Mouse (Mus musculus): Measurements from ENCODE around the gene Ctnna3.
"Not testable (repeated sequence)": the region's sequence is repeated elsewhere in the genome, so short reads cannot be mapped to it uniquely, and the experiment has no call there.

Gene Ctnna3

GRCm38 (mm10) chr10:64438736-64439135 lies 1008.8 kb downstream of the Ctnna3 start:
- DNase-seq (ENCODE audit: extremely low spot score, low read depth, low spot score), result no peak

GRCm38 (mm10) chr10:64448624-64449023 lies 1018.7 kb downstream of the Ctnna3 start:
- no peak for DNase-seq (ENCODE audit: extremely low spot score, low read depth, low spot score)

- no peak for DNase-seq (ENCODE audit: extremely low spot score, low read depth, low spot score)
These were observed 1053.4 kb downstream of the Ctnna3 start for GRCm38 (mm10) chr10:64483281-64483680.

- no peak for DNase-seq (ENCODE audit: extremely low spot score, low read depth, low spot score)
These were observed 1059.6 kb downstream of the Ctnna3 start for GRCm38 (mm10) chr10:64489471-64489870.

GRCm38 (mm10) chr10:64543647-64544046 lies 1113.7 kb downstream of the Ctnna3 start:
- no peak for DNase-seq (ENCODE audit: extremely low spot score, low read depth, low spot score)

- no peak for DNase-seq (ENCODE audit: extremely low spot score, low read depth, low spot score)
These were observed 1114.5 kb downstream of the Ctnna3 start for GRCm38 (mm10) chr10:64544389-64544788.

- no peak for DNase-seq (ENCODE audit: extremely low spot score, low read depth, low spot score)
These were observed 1141.4 kb downstream of the Ctnna3 start for GRCm38 (mm10) chr10:64571311-64571710.

GRCm38 (mm10) chr10:64588116-64588515 lies 1158.2 kb downstream of the Ctnna3 start:
- DNase-seq (ENCODE audit: extremely low spot score, low read depth, low spot score), result no peak

- no peak for DNase-seq (ENCODE audit: extremely low spot score, low read depth, low spot score)
These were observed 1206.9 kb downstream of the Ctnna3 start for GRCm38 (mm10) chr10:64636760-64637159.

- DNase-seq (ENCODE audit: extremely low spot score, low read depth, low spot score), result no peak
These were observed 1209.2 kb downstream of the Ctnna3 start for GRCm38 (mm10) chr10:64639061-64639460.

GRCm38 (mm10) chr10:64641093-64641492 lies 1211.2 kb downstream of the Ctnna3 start:
- no peak for DNase-seq (ENCODE audit: extremely low spot score, low read depth, low spot score)

- no peak for DNase-seq (ENCODE audit: extremely low spot score, low read depth, low spot score)
These were observed 1211.7 kb downstream of the Ctnna3 start for GRCm38 (mm10) chr10:64641576-64641975.

- DNase-seq (ENCODE audit: extremely low spot score, low read depth, low spot score), result no peak
These were observed 1214.1 kb downstream of the Ctnna3 start for GRCm38 (mm10) chr10:64643976-64644375.

GRCm38 (mm10) chr10:64661190-64661589 lies 1231.3 kb downstream of the Ctnna3 start:
- DNase-seq (ENCODE audit: extremely low spot score, low read depth, low spot score), result no peak

GRCm38 (mm10) chr10:64671469-64671868 lies 1241.6 kb downstream of the Ctnna3 start:
- no peak for DNase-seq (ENCODE audit: extremely low spot score, low read depth, low spot score)

GRCm38 (mm10) chr10:64675796-64676195 lies 1245.9 kb downstream of the Ctnna3 start:
- DNase-seq (ENCODE audit: extremely low spot score, low read depth, low spot score), result no peak

- no peak for DNase-seq (ENCODE audit: extremely low spot score, low read depth, low spot score)
These were observed 1280.1 kb downstream of the Ctnna3 start for GRCm38 (mm10) chr10:64710017-64710416.

GRCm38 (mm10) chr10:64718036-64718435 lies 1288.1 kb downstream of the Ctnna3 start:
- DNase-seq (ENCODE audit: extremely low spot score, low read depth, low spot score), result no peak

- no peak for DNase-seq (ENCODE audit: extremely low spot score, low read depth, low spot score)
These were observed 1305.8 kb downstream of the Ctnna3 start for GRCm38 (mm10) chr10:64735692-64736091.

GRCm38 (mm10) chr10:64736616-64737015 lies 1306.7 kb downstream of the Ctnna3 start:
- DNase-seq (ENCODE audit: extremely low spot score, low read depth, low spot score), result no peak

GRCm38 (mm10) chr10:64741721-64742120 lies 1311.8 kb downstream of the Ctnna3 start:
- DNase-seq (ENCODE audit: extremely low spot score, low read depth, low spot score), result not testable (repeated sequence)

GRCm38 (mm10) chr10:64744099-64744498 lies 1314.2 kb downstream of the Ctnna3 start:
- not testable (repeated sequence) for DNase-seq (ENCODE audit: extremely low spot score, low read depth, low spot score)

GRCm38 (mm10) chr10:64748651-64749050 lies 1318.8 kb downstream of the Ctnna3 start:
- DNase-seq (ENCODE audit: extremely low spot score, low read depth, low spot score), result no peak

GRCm38 (mm10) chr10:64750791-64751190 lies 1320.9 kb downstream of the Ctnna3 start:
- DNase-seq (ENCODE audit: extremely low spot score, low read depth, low spot score), result no peak
